Mouse (Mus musculus) liver, postnatal 0 days (tissue): ENCODE results near the gene Mrpl45.

Source experiments
- CTCF ChIP-seq: sonication (generic); IDR thresholded peaks from 2 replicates; pipeline ENCODE4 v1.5.1; 2016; ENCODE audit warnings: antibody characterized with exemption, low read depth
- EP300 ChIP-seq: IDR thresholded peaks from 2 replicates; pipeline ENCODE4 v1.6.1; 2016; ENCODE audit warnings: antibody characterized with exemption, low read depth, mild to moderate bottlenecking

GRCm38 (mm10) chr11:97308806-97309450, 6.6 kb upstream of the Mrpl45 start:
- TF ChIP-seq CTCF (no peak), EP300 (no peak)
